Mouse (Mus musculus): ENCODE results near the gene Asb7.

DNA sequence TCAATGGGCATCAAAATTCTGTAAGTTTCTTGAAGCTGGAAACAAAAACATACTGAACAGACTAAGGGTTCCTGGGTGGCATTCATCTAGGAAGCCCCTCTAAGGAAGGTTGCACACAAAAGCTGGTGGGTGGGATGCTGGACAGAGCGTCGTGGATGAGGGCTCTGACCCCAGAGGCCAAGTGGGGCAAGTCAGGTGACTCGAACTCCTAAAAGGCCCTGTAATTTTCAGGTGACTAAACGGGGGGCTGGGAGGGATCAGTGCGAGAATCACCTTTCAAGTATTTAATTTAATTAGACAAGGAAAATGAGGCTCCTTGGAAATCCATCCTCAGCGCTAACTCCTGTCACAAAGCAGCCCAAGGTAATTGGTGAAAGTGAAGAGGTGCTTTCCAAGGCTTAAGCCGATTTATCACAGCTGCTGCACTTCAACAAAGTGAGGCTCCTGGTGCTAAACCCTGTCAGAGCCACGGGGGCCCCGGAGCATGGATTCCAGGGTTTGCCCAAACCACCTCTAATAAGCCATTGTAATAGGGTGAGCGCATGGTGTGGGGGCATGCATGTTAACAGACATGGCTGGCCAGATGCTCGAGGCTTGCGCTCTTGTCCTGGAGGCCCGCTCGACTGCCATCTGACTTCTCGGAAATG, 59.1 kb downstream of the Asb7 start:
- TF ChIP-seq CTCF (IDR thresholded peaks at IDR 0.05; ENCODE audit: control insufficient read depth, insufficient read depth, low read length) (no peak), POLR2A (IDR thresholded peaks at IDR 0.05; ENCODE audit: borderline replicate concordance, control insufficient read depth, low read depth, low read length) (no peak)

Data from bone marrow, adult 2 months (tissue).